Mouse (Mus musculus): ENCODE data around the gene Olfr140.

Olfr140 gene

DNA sequence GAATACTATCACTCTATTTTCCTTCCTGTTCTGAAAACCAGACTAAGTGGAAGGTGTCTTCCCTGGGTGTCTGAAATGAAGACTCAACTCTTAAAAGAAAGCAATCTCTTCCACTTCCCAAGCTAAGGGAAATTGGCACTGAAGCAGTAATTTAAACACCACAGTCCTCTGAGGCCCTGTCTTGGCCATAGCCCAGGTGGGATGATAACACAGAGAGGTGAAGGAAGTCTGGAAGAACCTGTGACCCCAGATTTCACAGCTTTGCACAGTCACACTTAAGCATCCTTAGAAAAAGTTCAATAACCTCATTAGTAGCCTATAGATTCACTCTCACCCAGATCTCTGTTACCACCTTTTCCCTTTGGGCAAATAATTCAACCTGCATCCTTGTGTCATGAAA, at the start of gene Olfr140:
Olfr140 (minus strand) TSS at position 101 of the 400 bp plus-strand sequence.
- no peak for DNase-seq (ENCODE audit: low spot score in 2 of 2)

DNA sequence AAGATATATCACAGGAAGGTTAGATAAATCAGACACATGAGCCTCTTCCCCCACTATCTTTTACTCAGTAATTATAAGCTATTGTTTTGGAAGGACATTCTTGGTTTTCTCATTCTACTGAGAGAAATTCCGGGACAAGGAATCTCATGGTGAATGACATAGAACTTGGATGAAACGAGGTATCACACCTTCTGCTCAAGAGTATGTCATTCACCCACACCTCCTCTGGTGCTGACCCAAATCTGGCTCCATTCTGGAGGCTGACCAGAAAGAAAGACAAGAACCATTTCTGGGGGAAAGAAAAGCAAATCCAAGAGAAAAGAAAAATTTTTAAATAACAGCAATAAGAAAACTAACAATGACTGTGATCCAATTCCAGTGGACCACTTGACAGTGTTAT, 6.7 kb upstream of the Olfr140 start:
- no peak for DNase-seq (ENCODE audit: low spot score in 2 of 2)

GRCm38 (mm10) chr2:90035037-90035436, 28.4 kb downstream of the Olfr140 start, which contains the start of gene Olfr1265:
Olfr1265 (plus strand) TSS chr2:90035337.
- no peak for DNase-seq (ENCODE audit: low spot score in 2 of 2)

DNA sequence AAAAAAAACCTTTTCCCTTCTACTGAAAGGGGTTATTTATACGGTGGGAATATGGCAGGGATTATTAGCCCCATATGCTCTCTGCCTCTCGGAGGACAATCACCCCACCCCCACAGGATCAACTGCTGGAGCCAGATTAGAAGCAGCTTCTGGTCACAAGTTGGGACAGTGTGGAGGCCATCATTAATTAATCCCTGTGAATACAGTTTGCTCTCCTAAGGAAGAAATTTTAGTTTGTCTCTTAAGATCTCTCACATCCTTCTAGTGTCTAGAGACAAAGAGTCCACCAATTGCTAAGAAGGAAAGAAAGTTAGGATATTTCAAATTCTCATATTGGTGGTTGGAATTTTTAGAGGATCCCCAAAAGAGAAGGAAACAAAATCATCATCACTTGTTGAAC, 37.9 kb downstream of the Olfr140 start, which contains the start of gene Olfr1264:
Olfr1264 (minus strand) TSS at position 101 of the 400 bp plus-strand sequence.
- DNase-seq (ENCODE audit: low spot score in 2 of 2), result no peak

GRCm38 (mm10) chr2:90011831-90012230, 51.6 kb downstream of the Olfr140 start, which contains the start of gene Olfr1263:
Olfr1263 (plus strand) TSS chr2:90012131.
- DNase-seq (ENCODE audit: low spot score in 2 of 2), result no peak

DNA sequence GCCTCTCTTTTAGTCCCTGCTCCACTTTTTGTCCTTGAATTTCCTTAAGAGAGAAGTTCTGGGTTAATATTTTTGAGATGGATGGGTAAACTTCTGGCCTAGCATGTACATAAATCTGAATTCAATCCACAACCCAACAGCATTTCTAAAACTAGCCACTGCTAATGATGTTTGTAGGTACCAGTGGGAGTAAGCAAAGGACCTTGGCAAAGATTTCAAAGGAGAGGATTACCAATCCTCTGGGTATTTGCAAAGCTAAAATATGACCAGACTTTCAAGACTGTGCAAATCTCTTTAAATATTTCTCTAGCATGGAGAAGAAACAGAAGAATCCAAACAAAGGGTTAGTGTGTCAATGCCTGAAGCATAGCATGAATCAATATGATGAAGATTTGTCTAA, 63.5 kb downstream of the Olfr140 start, which contains the start of gene Olfr1262:
Olfr1262 (plus strand) TSS at position 301 of the 400 bp plus-strand sequence.
- no peak for DNase-seq (ENCODE audit: low spot score in 2 of 2)
